Mouse (Mus musculus) CH12.LX (cell line): ENCODE data around the gene Mtf1.

Experiments
- CTCF ChIP-seq, 2 experiments: IDR thresholded peaks in 1 of 2; conservative IDR thresholded peaks in 1 of 2; 2 replicates each; pipeline ENCODE4 v1.5.1; 2011 to 2012; ENCODE audit warnings: low read depth in 2 of 2, low read length in 2 of 2, improper control_type of control experiment in 1 of 2, inconsistent platforms in 1 of 2, mild to moderate bottlenecking in 1 of 2, moderate library complexity in 1 of 2
- ELF1 ChIP-seq: IDR thresholded peaks from 2 replicates; pipeline ENCODE4 v1.6.1; 2014; ENCODE audit warnings: low read depth, mild to moderate bottlenecking, inconsistent platforms, low read length, improper control_type of control experiment
- EP300 ChIP-seq: IDR thresholded peaks from 2 replicates; pipeline ENCODE4 v1.6.1; 2011; ENCODE audit warnings: low read length, improper control_type of control experiment
- JUN ChIP-seq: IDR thresholded peaks from 2 replicates; pipeline ENCODE4 v1.6.1; 2011; ENCODE audit warnings: low read depth, mild to moderate bottlenecking, low read length, improper control_type of control experiment, moderate library complexity; ENCODE audit not compliant: insufficient read depth
- JUND ChIP-seq: conservative IDR thresholded peaks from 2 replicates; pipeline ENCODE4 v1.6.1; 2011; ENCODE audit warnings: low read depth, low read length, improper control_type of control experiment
- MAX ChIP-seq: IDR thresholded peaks from 2 replicates; pipeline ENCODE4 v1.6.1; 2011; ENCODE audit warnings: low read length, improper control_type of control experiment
- MYC ChIP-seq: IDR thresholded peaks from 2 replicates; pipeline ENCODE4 v1.6.1; 2011; ENCODE audit warnings: low read depth, mild to moderate bottlenecking, improper control_type of control experiment, low read length
- POLR2A ChIP-seq: IDR thresholded peaks from 2 replicates; pipeline ENCODE4 v1.6.1; 2011; ENCODE audit warnings: low read depth, mild to moderate bottlenecking, improper control_type of control experiment, low read length
- ZC3H11A ChIP-seq: IDR thresholded peaks from 2 replicates; pipeline ENCODE4 v1.6.1; 2012; ENCODE audit warnings: low read depth, mild to moderate bottlenecking, inconsistent platforms, low read length, improper control_type of control experiment

- TF ChIP-seq MAX, result no peak
- no peak for TF ChIP-seq JUN
- TF ChIP-seq CTCF (conservative IDR thresholded peaks at IDR 0.05 in 1 of 2, IDR thresholded peaks at IDR 0.05 in 1 of 2; ENCODE audit: low read depth in 2 of 2, low read length in 2 of 2), result peak in 1 of 2 experiments; percentile 16; a peak in 1 of 4 replicates
- TF ChIP-seq ZC3H11A, result no peak
- TF ChIP-seq MYC, result no peak
- TF ChIP-seq ELF1, result no peak
- no peak for TF ChIP-seq EP300
- no peak for TF ChIP-seq JUND
- TF ChIP-seq POLR2A, result no peak
Measured at GRCm38 (mm10) chr4:124752281-124753199, 49.4 kb upstream of the Mtf1 start.
